Mouse (Mus musculus) hindbrain, postnatal 0 days (tissue): ENCODE data around the gene Fuk. TPM values are rescaled to one million over a fixed set of nuclear protein-coding genes. Genes with fewer than 3 reads are reported as not detected.
"Not testable (repeated sequence)": the region's sequence is repeated elsewhere in the genome, so short reads cannot be mapped to it uniquely, and the experiment has no call there.

Experiments used
- ATAC-seq: fragments of 200-750 bp; cut with Nextera tagmentation; 2 replicates; pipeline ENCODE4 v1.8.0; 2017; ENCODE audit warnings: mild to moderate bottlenecking, moderate TSS enrichment, moderate library complexity
- DNase-seq: peaks from one replicate; pipeline ENCODE4 v3.0.0-alpha.2; 2015; ENCODE audit warnings: low spot score
- H3K27ac ChIP-seq: fragments of 300-500 bp; sonication (generic); 2 replicates; pipeline ENCODE4 v1.5.1; 2014; ENCODE audit warnings: mild to moderate bottlenecking
- H3K27me3 ChIP-seq: fragments of 300-500 bp; sonication (generic); 2 replicates; pipeline ENCODE4 v1.6.1; 2014; ENCODE audit warnings: low read length, mixed read lengths; ENCODE audit not compliant: insufficient read depth
- H3K36me3 ChIP-seq: fragments of 300-500 bp; sonication (generic); 2 replicates; pipeline ENCODE4 v1.6.1; 2014; ENCODE audit warnings: low read length, mixed read lengths; ENCODE audit not compliant: insufficient read depth
- H3K4me1 ChIP-seq: fragments of 300-500 bp; sonication (generic); 2 replicates; pipeline ENCODE4 v1.6.1; 2014; ENCODE audit warnings: antibody characterized with exemption, low read length, mixed read lengths; ENCODE audit not compliant: insufficient read depth
- H3K4me2 ChIP-seq: fragments of 300-500 bp; sonication (generic); 2 replicates; pipeline ENCODE4 v1.6.1; 2014; ENCODE audit warnings: low read depth, mild to moderate bottlenecking, low read length, moderate library complexity, mixed read lengths
- H3K4me3 ChIP-seq: fragments of 300-500 bp; sonication (generic); 2 replicates; pipeline ENCODE4 v1.5.1; 2014; ENCODE audit warnings: low read length
- H3K9ac ChIP-seq: fragments of 300-500 bp; sonication (generic); replicated peaks from 2 replicates; pipeline ENCODE4 v1.6.1; 2014; ENCODE audit warnings: mild to moderate bottlenecking, low read length, moderate library complexity, mixed read lengths
- H3K9me3 ChIP-seq: fragments of 300-500 bp; sonication (generic); 2 replicates; pipeline ENCODE4 v1.6.1; 2016; ENCODE audit warnings: low read length, mixed read lengths
- CTCF ChIP-seq: IDR thresholded peaks from 2 replicates; pipeline ENCODE4 v1.5.1; 2016; ENCODE audit warnings: antibody characterized with exemption, control low read depth, low read depth
- WGBS: fragments of 180-500 bp; shearing (Covaris S2); extraction: QIAGEN DNeasy Blood & Tissue Kit; methylation state at CpG from one replicate; pipeline ENCODE4 v1.1.7; 2014; 5-methylcytosine and 5-hydroxymethylcytosine counted together
- polyA plus RNA-seq: library from polyadenylated mRNA; unstranded; fragments of >200 nt; fragmentation: Nextera tagmentation; extraction: Ambion mirVana; gene quantifications from 2 replicates; pipeline ENCODE4 v1.2.1, GENCODE M21; 2015
- total RNA-seq: library from RNA; depleted of rRNA; stranded (reverse); fragments of >200 nt; gene quantifications from 2 replicates; pipeline ENCODE4 v1.2.3, GENCODE M21; 2014

Gene Fuk
- total and polyA plus RNA-seq, 2 experiments from 2014 or later = 5.3 to 17.9 TPM

- H3K9me3 ChIP-seq = no peaks in the 10 kb centered on the region
- H3K4me1 ChIP-seq = peaks cover 18% of the 10 kb centered on the region
- no peak overlapping the region; the same call in 1 of the 2 replicates for H3K27ac ChIP-seq
- no peaks in the 10 kb centered on the region for H3K36me3 ChIP-seq
- H3K4me3 ChIP-seq = no peak overlapping the region
- DNase-seq (peak; percentile 51), ATAC-seq (peak; percentile 72; the same call in 1 of the 2 replicates)
- no peak for TF ChIP-seq CTCF
- H3K4me2 ChIP-seq = no peak overlapping the region
- no peaks in the 10 kb centered on the region for H3K27me3 ChIP-seq
- WGBS = 53% methylated on average over 6 of the region's 6 CpGs
- no peak overlapping the region for H3K9ac ChIP-seq
These were observed 36.7 kb upstream of the Fuk start for GRCm38 (mm10) chr8:110938882-110939589.

GRCm38 (mm10) chr8:110936217-110936616 lies 33.9 kb upstream of the Fuk start:
- no peak for TF ChIP-seq CTCF
- DNase-seq = no peak

GRCm38 (mm10) chr8:110933272-110933671 lies 31.0 kb upstream of the Fuk start:
- Histone ChIP-seq H3K27me3 (no peaks in the 10 kb centered on the region), H3K4me3 (no peak overlapping the region), H3K36me3 (no peaks in the 10 kb centered on the region), H3K4me1 (no peaks in the 10 kb centered on the region), H3K9me3 (no peaks in the 10 kb centered on the region), H3K9ac (no peak overlapping the region), H3K27ac (no peak overlapping the region), H3K4me2 (no peak overlapping the region)
- no peak for TF ChIP-seq CTCF
- WGBS = 94% methylated on average over 2 of the region's 2 CpGs
- DNase-seq (no peak), ATAC-seq (no peak)

More at GRCm38 (mm10) chr8:110936217-110936616, 33.9 kb upstream of the Fuk start:
- no peaks in the 10 kb centered on the region for H3K36me3 ChIP-seq
- H3K27ac ChIP-seq = no peak overlapping the region
- peaks cover 11% of the 10 kb centered on the region for H3K4me1 ChIP-seq
- no peaks in the 10 kb centered on the region for H3K9me3 ChIP-seq
- no peak overlapping the region for H3K4me3 ChIP-seq
- no peak overlapping the region for H3K4me2 ChIP-seq
- WGBS = 78% methylated on average over 12 of the region's 12 CpGs
- no peaks in the 10 kb centered on the region for H3K27me3 ChIP-seq
- no peak for ATAC-seq
- H3K9ac ChIP-seq = no peak overlapping the region

- 91% methylated on average over 3 of the region's 3 CpGs for WGBS
- no peaks in the 10 kb centered on the region for H3K36me3 ChIP-seq
- no peak overlapping the region for H3K4me3 ChIP-seq
- H3K4me2 ChIP-seq = no peak overlapping the region
- no peak for ATAC-seq
- no peak for TF ChIP-seq CTCF
- DNase-seq = no peak
- no peak overlapping the region for H3K9ac ChIP-seq
- H3K9me3 ChIP-seq = no peaks in the 10 kb centered on the region
- no peak overlapping the region for H3K27ac ChIP-seq
- H3K27me3 ChIP-seq = no peaks in the 10 kb centered on the region
- no peaks in the 10 kb centered on the region for H3K4me1 ChIP-seq
These were observed 30.2 kb upstream of the Fuk start for GRCm38 (mm10) chr8:110932444-110932843.

GRCm38 (mm10) chr8:110931176-110931939 lies 29.1 kb upstream of the Fuk start:
- ATAC-seq (no peak), DNase-seq (no peak)
- no peak overlapping the region for H3K27ac ChIP-seq
- H3K4me1 ChIP-seq = no peaks in the 10 kb centered on the region
- H3K27me3 ChIP-seq = no peaks in the 10 kb centered on the region
- no peaks in the 10 kb centered on the region for H3K36me3 ChIP-seq
- H3K9ac ChIP-seq = no peak overlapping the region
- 59% methylated on average over 12 of the region's 12 CpGs for WGBS
- no peak for TF ChIP-seq CTCF
- H3K4me3 ChIP-seq = no peak overlapping the region
- H3K9me3 ChIP-seq = no peaks in the 10 kb centered on the region
- H3K4me2 ChIP-seq = no peak overlapping the region

GRCm38 (mm10) chr8:110929672-110930071 lies 27.4 kb upstream of the Fuk start:
- H3K27ac ChIP-seq, ATAC-seq, H3K4me2 ChIP-seq, H3K27me3 ChIP-seq, H3K4me3 ChIP-seq, H3K9me3 ChIP-seq, H3K9ac ChIP-seq, DNase-seq, H3K36me3 ChIP-seq, H3K4me1 ChIP-seq: not testable (repeated sequence)
- WGBS = 94% methylated on average over 5 of the region's 8 CpGs

GRCm38 (mm10) chr8:110929066-110929465 lies 26.8 kb upstream of the Fuk start:
- ATAC-seq = no peak
- H3K4me1 ChIP-seq = no peaks in the 10 kb centered on the region
- no peak overlapping the region for H3K27ac ChIP-seq
- H3K9me3 ChIP-seq = no peaks in the 10 kb centered on the region
- DNase-seq = no peak
- no peak overlapping the region for H3K9ac ChIP-seq
- H3K4me3 ChIP-seq = no peak overlapping the region
- no peak overlapping the region for H3K4me2 ChIP-seq
- TF ChIP-seq CTCF = no peak
- no peaks in the 10 kb centered on the region for H3K36me3 ChIP-seq
- WGBS = 55% methylated on average over 5 of the region's 5 CpGs
- no peaks in the 10 kb centered on the region for H3K27me3 ChIP-seq
